Mouse (Mus musculus): ENCODE data around the gene Mtx1. TPM values are rescaled to one million over a fixed set of nuclear protein-coding genes. Genes with fewer than 3 reads are reported as not detected.
A peak's percentile ranks its signal among the peaks of the same experiment; 100 is the strongest.

Gene Mtx1
- 257 and 283 TPM in 2 replicates for polyA plus RNA-seq (2012; rRNA removed)

GRCm38 (mm10) chr3:89226900-89227299 is at the start of gene Mtx1:
Gene Mtx1 (minus strand): TSS chr3:89227088.
- Histone ChIP-seq H3K36me3 (ENCODE audit: control insufficient read depth, insufficient read depth, low read length) (no peaks in the 10 kb centered on the region), H3K4me1 (ENCODE audit: control insufficient read depth, insufficient read depth, low read length) (peaks cover 9% of the 10 kb centered on the region; the same call in 1 of the 2 replicates), H3K27me3 (replicated peaks; ENCODE audit: control insufficient read depth, insufficient read depth, low read length) (no peaks in the 10 kb centered on the region), H3K4me3 (ENCODE audit: insufficient read depth, low read depth, low read length) (peak within 1 kb of the TSS; percentile 42), H3K27ac (ENCODE audit: insufficient read depth, low read depth, low read length) (peak within 1 kb of the TSS; percentile 95)
- no peak for DNase-seq
- no peak for TF ChIP-seq POLR2A (IDR thresholded peaks at IDR 0.05; ENCODE audit: low read depth, low read length)
- no peak for TF ChIP-seq CTCF (conservative IDR thresholded peaks at IDR 0.05; ENCODE audit: insufficient read depth, insufficient read length, low read depth, low read length)
- WGBS, result 20% methylated on average over 21 of the region's 21 CpGs

- Histone ChIP-seq H3K27me3 (replicated peaks; ENCODE audit: control insufficient read depth, insufficient read depth, low read length) (no peaks in the 10 kb centered on the region), H3K4me3 (ENCODE audit: insufficient read depth, low read depth, low read length) (no peak overlapping the region), H3K4me1 (ENCODE audit: control insufficient read depth, insufficient read depth, low read length) (peaks cover 14% of the 10 kb centered on the region; the same call in 1 of the 2 replicates), H3K36me3 (ENCODE audit: control insufficient read depth, insufficient read depth, low read length) (peaks cover 8% of the 10 kb centered on the region), H3K27ac (ENCODE audit: insufficient read depth, low read depth, low read length) (0 out of 2 replicates have a peak overlapping the region, but pooled peaks have one; percentile 4)
- DNase-seq, result peak; percentile 54
- 62% methylated on average over 13 of the region's 13 CpGs for WGBS
- no peak for TF ChIP-seq POLR2A (IDR thresholded peaks at IDR 0.05; ENCODE audit: low read depth, low read length)
- TF ChIP-seq CTCF (conservative IDR thresholded peaks at IDR 0.05; ENCODE audit: insufficient read depth, insufficient read length, low read depth, low read length), result no peak
Observed at GRCm38 (mm10) chr3:89276061-89276460, 49.2 kb upstream of the Mtx1 start.

GRCm38 (mm10) chr3:89271760-89272159 is 44.9 kb upstream of the Mtx1 start:
- DNase-seq, result peak; percentile 62
- H3K27ac ChIP-seq (ENCODE audit: insufficient read depth, low read depth, low read length), result no peak overlapping the region
- no peaks in the 10 kb centered on the region for H3K27me3 ChIP-seq (replicated peaks; ENCODE audit: control insufficient read depth, insufficient read depth, low read length)
- no peak overlapping the region for H3K4me3 ChIP-seq (ENCODE audit: insufficient read depth, low read depth, low read length)
- TF ChIP-seq POLR2A (IDR thresholded peaks at IDR 0.05; ENCODE audit: low read depth, low read length), result no peak
- no peak for TF ChIP-seq CTCF (conservative IDR thresholded peaks at IDR 0.05; ENCODE audit: insufficient read depth, insufficient read length, low read depth, low read length)
- peaks cover 30% of the 10 kb centered on the region; the same call in 1 of the 2 replicates for H3K4me1 ChIP-seq (ENCODE audit: control insufficient read depth, insufficient read depth, low read length)
- H3K36me3 ChIP-seq (ENCODE audit: control insufficient read depth, insufficient read depth, low read length), result peaks cover 8% of the 10 kb centered on the region
- WGBS, result 40% methylated on average over 6 of the region's 6 CpGs

- 35% methylated on average over 6 of the region's 6 CpGs for WGBS
- no peak overlapping the region for H3K4me3 ChIP-seq (ENCODE audit: insufficient read depth, low read depth, low read length)
- H3K27ac ChIP-seq (ENCODE audit: insufficient read depth, low read depth, low read length), result peak overlapping the region; percentile 17
- H3K36me3 ChIP-seq (ENCODE audit: control insufficient read depth, insufficient read depth, low read length), result peaks cover 8% of the 10 kb centered on the region
- no peaks in the 10 kb centered on the region for H3K27me3 ChIP-seq (replicated peaks; ENCODE audit: control insufficient read depth, insufficient read depth, low read length)
- DNase-seq, result peak; percentile 47
- peaks cover 28% of the 10 kb centered on the region; the same call in 1 of the 2 replicates for H3K4me1 ChIP-seq (ENCODE audit: control insufficient read depth, insufficient read depth, low read length)
- TF ChIP-seq CTCF (conservative IDR thresholded peaks at IDR 0.05; ENCODE audit: insufficient read depth, insufficient read length, low read depth, low read length) (no peak), POLR2A (IDR thresholded peaks at IDR 0.05; ENCODE audit: low read depth, low read length) (no peak)
Observed at GRCm38 (mm10) chr3:89270891-89271290, 44.0 kb upstream of the Mtx1 start.

GRCm38 (mm10) chr3:89270051-89270755 is 43.3 kb upstream of the Mtx1 start, which contains the start of gene Slc50a1:
Gene Slc50a1 (minus strand): TSS chr3:89270570.
- TF ChIP-seq CTCF (conservative IDR thresholded peaks at IDR 0.05; ENCODE audit: insufficient read depth, insufficient read length, low read depth, low read length) (peak; percentile 42), POLR2A (IDR thresholded peaks at IDR 0.05; ENCODE audit: low read depth, low read length) (peak; percentile 38)
- Histone ChIP-seq H3K4me3 (ENCODE audit: insufficient read depth, low read depth, low read length) (peak within 1 kb of the TSS; percentile 58), H3K36me3 (ENCODE audit: control insufficient read depth, insufficient read depth, low read length) (peaks cover 6% of the 10 kb centered on the region), H3K27ac (ENCODE audit: insufficient read depth, low read depth, low read length) (peak within 1 kb of the TSS; percentile 62), H3K27me3 (replicated peaks; ENCODE audit: control insufficient read depth, insufficient read depth, low read length) (no peaks in the 10 kb centered on the region), H3K4me1 (ENCODE audit: control insufficient read depth, insufficient read depth, low read length) (peaks cover 22% of the 10 kb centered on the region; the same call in 1 of the 2 replicates)
- 2% methylated on average over 39 of the region's 39 CpGs for WGBS
- peak; percentile 91 for DNase-seq

DNA sequence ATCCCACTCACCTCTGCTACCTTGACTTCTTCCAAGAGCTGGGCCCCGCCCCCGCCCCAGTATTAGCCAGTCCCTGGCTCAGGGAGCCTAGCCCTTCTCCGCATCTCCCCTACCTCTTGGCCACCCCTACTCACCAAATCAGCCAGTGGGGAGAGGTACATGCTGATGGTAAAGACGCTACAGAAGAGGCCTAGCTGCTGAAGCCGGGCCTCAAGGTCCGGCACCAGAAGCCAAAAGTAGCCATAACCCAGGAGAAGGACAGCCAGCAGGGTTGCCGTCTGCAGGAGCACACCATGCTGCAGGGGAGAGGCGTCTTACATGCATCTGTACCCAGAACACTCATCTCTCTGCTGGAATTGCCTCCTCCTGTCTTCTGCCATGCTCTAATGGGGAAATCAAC is 42.0 kb upstream of the Mtx1 start:
- no peaks in the 10 kb centered on the region for H3K27me3 ChIP-seq (replicated peaks; ENCODE audit: control insufficient read depth, insufficient read depth, low read length)
- WGBS, result 83% methylated on average over 8 of the region's 8 CpGs
- H3K27ac ChIP-seq (ENCODE audit: insufficient read depth, low read depth, low read length), result no peak overlapping the region
- no peak overlapping the region for H3K4me3 ChIP-seq (ENCODE audit: insufficient read depth, low read depth, low read length)
- peaks cover 5% of the 10 kb centered on the region; the same call in 1 of the 2 replicates for H3K36me3 ChIP-seq (ENCODE audit: control insufficient read depth, insufficient read depth, low read length)
- no peak for TF ChIP-seq CTCF (conservative IDR thresholded peaks at IDR 0.05; ENCODE audit: insufficient read depth, insufficient read length, low read depth, low read length)
- no peak for TF ChIP-seq POLR2A (IDR thresholded peaks at IDR 0.05; ENCODE audit: low read depth, low read length)
- H3K4me1 ChIP-seq (ENCODE audit: control insufficient read depth, insufficient read depth, low read length), result peaks cover 22% of the 10 kb centered on the region; the same call in 1 of the 2 replicates
- DNase-seq, result no peak

- Histone ChIP-seq H3K27ac (ENCODE audit: insufficient read depth, low read depth, low read length) (peak overlapping the region; percentile 37), H3K4me3 (ENCODE audit: insufficient read depth, low read depth, low read length) (peak overlapping the region; percentile 71), H3K36me3 (ENCODE audit: control insufficient read depth, insufficient read depth, low read length) (no peaks in the 10 kb centered on the region), H3K27me3 (replicated peaks; ENCODE audit: control insufficient read depth, insufficient read depth, low read length) (no peaks in the 10 kb centered on the region), H3K4me1 (ENCODE audit: control insufficient read depth, insufficient read depth, low read length) (peaks cover 22% of the 10 kb centered on the region; the same call in 1 of the 2 replicates)
- peak; percentile 90 for DNase-seq
- under 1% methylated on average over 20 of the region's 20 CpGs for WGBS
- TF ChIP-seq POLR2A (IDR thresholded peaks at IDR 0.05; ENCODE audit: low read depth, low read length), result peak; percentile 31
- no peak for TF ChIP-seq CTCF (conservative IDR thresholded peaks at IDR 0.05; ENCODE audit: insufficient read depth, insufficient read length, low read depth, low read length)
Observed at GRCm38 (mm10) chr3:89266439-89266893, 39.6 kb upstream of the Mtx1 start.
